Mouse (Mus musculus): ENCODE measurements around the gene Tomm20. TPM values are rescaled to one million over a fixed set of nuclear protein-coding genes. Genes with fewer than 3 reads are reported as not detected.

Gene Tomm20
- polyA plus RNA-seq, 1 experiment = 432 TPM

- peaks cover 6% of the 10 kb centered on the region for H3K4me1 ChIP-seq (replicated peaks; ENCODE audit: control insufficient read depth, insufficient read depth, low read length)
- TF ChIP-seq POLR2A (IDR thresholded peaks at IDR 0.05; ENCODE audit: control insufficient read depth, extremely low read depth, insufficient read depth, low read length, poor library complexity) (no peak), CTCF (IDR thresholded peaks at IDR 0.05; ENCODE audit: borderline replicate concordance, control insufficient read depth, extremely low read depth, insufficient read depth, low read length, poor library complexity) (no peak)
These were observed 22.5 kb upstream of the Tomm20 start for GRCm38 (mm10) chr8:126968107-126968506.

GRCm38 (mm10) chr8:126965246-126965645 is 19.6 kb upstream of the Tomm20 start:
- Histone ChIP-seq H3K4me1 (replicated peaks; ENCODE audit: control insufficient read depth, insufficient read depth, low read length) (0 out of 2 replicates have a peak, but pooled peaks cover 2% of the 10 kb centered on the region), H3K36me3 (ENCODE audit: control insufficient read depth, insufficient read depth, low read length) (peaks cover 25% of the 10 kb centered on the region), H3K4me3 (ENCODE audit: control insufficient read depth, insufficient read depth, low read length) (no peak overlapping the region), H3K27ac (ENCODE audit: control insufficient read depth, insufficient read depth, low read length) (no peak overlapping the region), H3K27me3 (ENCODE audit: control insufficient read depth, insufficient read depth, low read length) (no peaks in the 10 kb centered on the region)
- no peak for TF ChIP-seq CTCF (IDR thresholded peaks at IDR 0.05; ENCODE audit: borderline replicate concordance, control insufficient read depth, extremely low read depth, insufficient read depth, low read length, poor library complexity)
- no peak for TF ChIP-seq POLR2A (IDR thresholded peaks at IDR 0.05; ENCODE audit: control insufficient read depth, extremely low read depth, insufficient read depth, low read length, poor library complexity)
- DNase-seq = no peak
- WGBS = 94% methylated on average over 6 of the region's 6 CpGs

More at GRCm38 (mm10) chr8:126968107-126968506, 22.5 kb upstream of the Tomm20 start:
- peaks cover 16% of the 10 kb centered on the region for H3K36me3 ChIP-seq (ENCODE audit: control insufficient read depth, insufficient read depth, low read length)
- H3K4me3 ChIP-seq (ENCODE audit: control insufficient read depth, insufficient read depth, low read length) = no peak overlapping the region
- no peaks in the 10 kb centered on the region for H3K27me3 ChIP-seq (ENCODE audit: control insufficient read depth, insufficient read depth, low read length)
- no peak overlapping the region for H3K27ac ChIP-seq (ENCODE audit: control insufficient read depth, insufficient read depth, low read length)
- 97% methylated on average over 6 of the region's 6 CpGs for WGBS
- DNase-seq = no peak

- no peak for DNase-seq
- WGBS = 94% methylated on average over 1 of the region's 1 CpGs
- H3K27ac ChIP-seq (ENCODE audit: control insufficient read depth, insufficient read depth, low read length) = no peak overlapping the region
- no peak for TF ChIP-seq POLR2A (IDR thresholded peaks at IDR 0.05; ENCODE audit: control insufficient read depth, extremely low read depth, insufficient read depth, low read length, poor library complexity)
- no peak for TF ChIP-seq CTCF (IDR thresholded peaks at IDR 0.05; ENCODE audit: borderline replicate concordance, control insufficient read depth, extremely low read depth, insufficient read depth, low read length, poor library complexity)
- no peaks in the 10 kb centered on the region for H3K27me3 ChIP-seq (ENCODE audit: control insufficient read depth, insufficient read depth, low read length)
- no peak overlapping the region for H3K4me3 ChIP-seq (ENCODE audit: control insufficient read depth, insufficient read depth, low read length)
- H3K36me3 ChIP-seq (ENCODE audit: control insufficient read depth, insufficient read depth, low read length) = peaks cover 26% of the 10 kb centered on the region
- no peaks in the 10 kb centered on the region for H3K4me1 ChIP-seq (replicated peaks; ENCODE audit: control insufficient read depth, insufficient read depth, low read length)
These were observed 17.2 kb upstream of the Tomm20 start for GRCm38 (mm10) chr8:126962871-126963270.

GRCm38 (mm10) chr8:126961516-126961915 is 15.9 kb upstream of the Tomm20 start:
- no peak for DNase-seq
- H3K27me3 ChIP-seq (ENCODE audit: control insufficient read depth, insufficient read depth, low read length) = no peaks in the 10 kb centered on the region
- H3K36me3 ChIP-seq (ENCODE audit: control insufficient read depth, insufficient read depth, low read length) = peaks cover 39% of the 10 kb centered on the region
- no peak for TF ChIP-seq CTCF (IDR thresholded peaks at IDR 0.05; ENCODE audit: borderline replicate concordance, control insufficient read depth, extremely low read depth, insufficient read depth, low read length, poor library complexity)
- TF ChIP-seq POLR2A (IDR thresholded peaks at IDR 0.05; ENCODE audit: control insufficient read depth, extremely low read depth, insufficient read depth, low read length, poor library complexity) = no peak
- WGBS = 98% methylated on average over 3 of the region's 3 CpGs
- H3K27ac ChIP-seq (ENCODE audit: control insufficient read depth, insufficient read depth, low read length) = no peak overlapping the region
- H3K4me1 ChIP-seq (replicated peaks; ENCODE audit: control insufficient read depth, insufficient read depth, low read length) = no peaks in the 10 kb centered on the region
- H3K4me3 ChIP-seq (ENCODE audit: control insufficient read depth, insufficient read depth, low read length) = no peak overlapping the region

- Histone ChIP-seq H3K27ac (ENCODE audit: control insufficient read depth, insufficient read depth, low read length) (no peak overlapping the region), H3K4me3 (ENCODE audit: control insufficient read depth, insufficient read depth, low read length) (no peak overlapping the region), H3K4me1 (replicated peaks; ENCODE audit: control insufficient read depth, insufficient read depth, low read length) (no peaks in the 10 kb centered on the region), H3K36me3 (ENCODE audit: control insufficient read depth, insufficient read depth, low read length) (peaks cover 44% of the 10 kb centered on the region), H3K27me3 (ENCODE audit: control insufficient read depth, insufficient read depth, low read length) (no peaks in the 10 kb centered on the region)
- DNase-seq = no peak
- 94% methylated on average over 11 of the region's 11 CpGs for WGBS
- TF ChIP-seq CTCF (IDR thresholded peaks at IDR 0.05; ENCODE audit: borderline replicate concordance, control insufficient read depth, extremely low read depth, insufficient read depth, low read length, poor library complexity) (no peak), POLR2A (IDR thresholded peaks at IDR 0.05; ENCODE audit: control insufficient read depth, extremely low read depth, insufficient read depth, low read length, poor library complexity) (no peak)
These were observed 6.4 kb upstream of the Tomm20 start for GRCm38 (mm10) chr8:126951900-126952636.

- Histone ChIP-seq H3K27ac (ENCODE audit: control insufficient read depth, insufficient read depth, low read length) (no peak overlapping the region), H3K27me3 (ENCODE audit: control insufficient read depth, insufficient read depth, low read length) (no peaks in the 10 kb centered on the region), H3K4me3 (ENCODE audit: control insufficient read depth, insufficient read depth, low read length) (no peak overlapping the region), H3K36me3 (ENCODE audit: control insufficient read depth, insufficient read depth, low read length) (peaks cover 32% of the 10 kb centered on the region), H3K4me1 (replicated peaks; ENCODE audit: control insufficient read depth, insufficient read depth, low read length) (peaks cover 7% of the 10 kb centered on the region)
- TF ChIP-seq CTCF (IDR thresholded peaks at IDR 0.05; ENCODE audit: borderline replicate concordance, control insufficient read depth, extremely low read depth, insufficient read depth, low read length, poor library complexity) (no peak), POLR2A (IDR thresholded peaks at IDR 0.05; ENCODE audit: control insufficient read depth, extremely low read depth, insufficient read depth, low read length, poor library complexity) (no peak)
- WGBS = 84% methylated on average over 2 of the region's 2 CpGs
- no peak for DNase-seq
These were observed 3.9 kb upstream of the Tomm20 start for GRCm38 (mm10) chr8:126949527-126949926.
